Mouse (Mus musculus) kidney, postnatal 0 days (tissue): ENCODE measurements around the gene Llgl1. TPM values are rescaled to one million over a fixed set of nuclear protein-coding genes. Genes with fewer than 3 reads are reported as not detected.

Experiments
- ATAC-seq: fragments of 200-750 bp; cut with Nextera tagmentation; replicated peaks from 2 replicates; pipeline ENCODE4 v1.8.0; 2017; ENCODE audit warnings: low read depth, moderate number of reproducible peaks, moderate TSS enrichment, moderate library complexity; ENCODE audit not compliant: low FRiP score
- DNase-seq: peaks from one replicate; pipeline ENCODE4 v3.0.0-alpha.2; 2016; ENCODE audit warnings: low spot score
- H3K27ac ChIP-seq: fragments of 300-500 bp; sonication (generic); 2 replicates; pipeline ENCODE4 v1.5.1; 2014; ENCODE audit warnings: mild to moderate bottlenecking
- H3K27me3 ChIP-seq: fragments of 300-500 bp; sonication (generic); 2 replicates; pipeline ENCODE4 v1.6.1; 2014; ENCODE audit warnings: low read length, mixed read lengths; ENCODE audit not compliant: insufficient read depth
- H3K36me3 ChIP-seq: fragments of 300-500 bp; sonication (generic); 2 replicates; pipeline ENCODE4 v1.6.1; 2014; ENCODE audit warnings: low read length, mixed read lengths; ENCODE audit not compliant: insufficient read depth
- H3K4me1 ChIP-seq: fragments of 300-500 bp; sonication (generic); replicated peaks from 2 replicates; pipeline ENCODE4 v1.6.1; 2014; ENCODE audit warnings: antibody characterized with exemption, low read length, mixed read lengths; ENCODE audit not compliant: insufficient read depth
- H3K4me2 ChIP-seq: fragments of 300-500 bp; sonication (generic); 2 replicates; pipeline ENCODE4 v1.6.1; 2014; ENCODE audit warnings: mild to moderate bottlenecking, low read length, moderate library complexity, mixed read lengths
- H3K4me3 ChIP-seq: fragments of 300-500 bp; sonication (generic); replicated peaks from 2 replicates; pipeline ENCODE4 v1.5.1; 2014; ENCODE audit warnings: low read depth, low read length
- H3K9ac ChIP-seq: fragments of 300-500 bp; sonication (generic); 2 replicates; pipeline ENCODE4 v1.6.1; 2014; ENCODE audit warnings: low read depth, low read length
- H3K9me3 ChIP-seq: fragments of 300-500 bp; sonication (generic); replicated peaks from 2 replicates; pipeline ENCODE4 v1.6.1; 2016; ENCODE audit warnings: low read length, inconsistent platforms, mixed read lengths
- CTCF ChIP-seq: IDR thresholded peaks from 2 replicates; pipeline ENCODE4 v1.5.1; 2016; ENCODE audit warnings: antibody characterized with exemption, low read depth, mild to moderate bottlenecking, moderate library complexity
- WGBS: fragments of 180-500 bp; shearing (Covaris S2); extraction: QIAGEN DNeasy Blood & Tissue Kit; methylation state at CpG from one replicate; pipeline ENCODE4 v1.1.7; 2014; 5-methylcytosine and 5-hydroxymethylcytosine counted together
- polyA plus RNA-seq: library from polyadenylated mRNA; unstranded; fragments of >200 nt; fragmentation: Nextera tagmentation; extraction: Ambion mirVana; gene quantifications from 2 replicates; pipeline ENCODE4 v1.2.1, GENCODE M21; 2015

Llgl1 gene
- polyA plus RNA-seq = 26.4 and 31.0 TPM in 2 replicates

- Histone ChIP-seq H3K4me2 (peak within 1 kb of the TSS; percentile 84), H3K27me3 (no peaks in the 10 kb centered on the region), H3K9me3 (no peaks in the 10 kb centered on the region), H3K36me3 (no peaks in the 10 kb centered on the region), H3K27ac (peak within 1 kb of the TSS; percentile 91), H3K9ac (peak within 1 kb of the TSS; percentile 87), H3K4me1 (peaks cover 9% of the 10 kb centered on the region; the same call in 1 of the 2 replicates), H3K4me3 (peak within 1 kb of the TSS; percentile 82)
- ATAC-seq = peak; percentile 82
- TF ChIP-seq CTCF = no peak
- DNase-seq = peak; percentile 86
- WGBS = under 1% methylated on average over 70 of the region's 73 CpGs
These were observed at the start of gene Llgl1 for GRCm38 (mm10) chr11:60699524-60700075. Llgl1 (plus strand) TSS chr11:60699723.

GRCm38 (mm10) chr11:60696165-60696564 lies 3.4 kb upstream of the Llgl1 start:
- no peak for DNase-seq
- H3K27ac ChIP-seq = no peak overlapping the region
- no peaks in the 10 kb centered on the region for H3K36me3 ChIP-seq
- peak; percentile 45 for TF ChIP-seq CTCF
- no peak overlapping the region for H3K9ac ChIP-seq
- ATAC-seq = no peak
- no peaks in the 10 kb centered on the region for H3K27me3 ChIP-seq
- H3K4me2 ChIP-seq = no peak overlapping the region
- peaks cover 9% of the 10 kb centered on the region; the same call in 1 of the 2 replicates for H3K4me1 ChIP-seq
- 73% methylated on average over 1 of the region's 1 CpGs for WGBS
- no peaks in the 10 kb centered on the region for H3K9me3 ChIP-seq
- H3K4me3 ChIP-seq = no peak overlapping the region

GRCm38 (mm10) chr11:60697561-60697960 lies 2.0 kb upstream of the Llgl1 start:
- 75% methylated on average over 2 of the region's 2 CpGs for WGBS
- H3K4me1 ChIP-seq = peaks cover 9% of the 10 kb centered on the region; the same call in 1 of the 2 replicates
- no peak overlapping the region for H3K4me2 ChIP-seq
- no peak overlapping the region for H3K4me3 ChIP-seq
- ATAC-seq = no peak
- no peaks in the 10 kb centered on the region for H3K9me3 ChIP-seq
- no peaks in the 10 kb centered on the region for H3K36me3 ChIP-seq
- no peaks in the 10 kb centered on the region for H3K27me3 ChIP-seq
- no peak overlapping the region for H3K9ac ChIP-seq
- peak; percentile 70 for TF ChIP-seq CTCF
- no peak overlapping the region for H3K27ac ChIP-seq
- DNase-seq = peak; percentile 84

- ATAC-seq = peak; percentile 48
- DNase-seq = peak; percentile 92
- peak overlapping the region; percentile 87 for H3K9ac ChIP-seq
These were observed 558 bp upstream of the Llgl1 start for GRCm38 (mm10) chr11:60698806-60699523.

GRCm38 (mm10) chr11:60700320-60701185 lies 1.0 kb downstream of the Llgl1 start:
- peak; percentile 22 for DNase-seq
- peak overlapping the region; percentile 82 for H3K4me3 ChIP-seq
- peak overlapping the region; percentile 87 for H3K9ac ChIP-seq
- no peaks in the 10 kb centered on the region for H3K27me3 ChIP-seq
- H3K36me3 ChIP-seq = 0 out of 2 replicates have a peak, but pooled peaks cover 4% of the 10 kb centered on the region
- 0 out of 2 replicates have a peak, but pooled peaks have one; percentile 9 for TF ChIP-seq CTCF
- 24% methylated on average over 12 of the region's 12 CpGs for WGBS
- H3K27ac ChIP-seq = no peak overlapping the region; the same call in 1 of the 2 replicates
- ATAC-seq = no peak
- peaks cover 9% of the 10 kb centered on the region; the same call in 1 of the 2 replicates for H3K4me1 ChIP-seq
- H3K9me3 ChIP-seq = no peaks in the 10 kb centered on the region
- H3K4me2 ChIP-seq = peak overlapping the region; percentile 84

More at GRCm38 (mm10) chr11:60698806-60699523, 558 bp upstream of the Llgl1 start:
- H3K4me2 ChIP-seq = peak overlapping the region; percentile 84
- peaks cover 9% of the 10 kb centered on the region; the same call in 1 of the 2 replicates for H3K4me1 ChIP-seq
- H3K9me3 ChIP-seq = no peaks in the 10 kb centered on the region
- H3K36me3 ChIP-seq = no peaks in the 10 kb centered on the region
- 2% methylated on average over 22 of the region's 22 CpGs for WGBS
- peak overlapping the region; percentile 91 for H3K27ac ChIP-seq
- no peaks in the 10 kb centered on the region for H3K27me3 ChIP-seq
- H3K4me3 ChIP-seq = peak overlapping the region; percentile 82
- no peak for TF ChIP-seq CTCF

- 65% methylated on average over 3 of the region's 4 CpGs for WGBS
- TF ChIP-seq CTCF = no peak
- Histone ChIP-seq H3K9ac (no peak overlapping the region), H3K27me3 (no peaks in the 10 kb centered on the region), H3K4me2 (no peak overlapping the region), H3K9me3 (no peaks in the 10 kb centered on the region), H3K27ac (no peak overlapping the region), H3K4me3 (no peak overlapping the region), H3K4me1 (peaks cover 9% of the 10 kb centered on the region; the same call in 1 of the 2 replicates), H3K36me3 (0 out of 2 replicates have a peak, but pooled peaks cover 4% of the 10 kb centered on the region)
- DNase-seq (no peak), ATAC-seq (no peak)
These were observed 2.1 kb downstream of the Llgl1 start for GRCm38 (mm10) chr11:60701611-60702010.
